Mouse (Mus musculus): Measurements from ENCODE around the gene Mepce. TPM values are rescaled to one million over a fixed set of nuclear protein-coding genes. Genes with fewer than 3 reads are reported as not detected.

The Mepce gene
- total and polyA plus RNA-seq, 3 experiments = 58.7 to 74.2 TPM; not detected in 1

DNA sequence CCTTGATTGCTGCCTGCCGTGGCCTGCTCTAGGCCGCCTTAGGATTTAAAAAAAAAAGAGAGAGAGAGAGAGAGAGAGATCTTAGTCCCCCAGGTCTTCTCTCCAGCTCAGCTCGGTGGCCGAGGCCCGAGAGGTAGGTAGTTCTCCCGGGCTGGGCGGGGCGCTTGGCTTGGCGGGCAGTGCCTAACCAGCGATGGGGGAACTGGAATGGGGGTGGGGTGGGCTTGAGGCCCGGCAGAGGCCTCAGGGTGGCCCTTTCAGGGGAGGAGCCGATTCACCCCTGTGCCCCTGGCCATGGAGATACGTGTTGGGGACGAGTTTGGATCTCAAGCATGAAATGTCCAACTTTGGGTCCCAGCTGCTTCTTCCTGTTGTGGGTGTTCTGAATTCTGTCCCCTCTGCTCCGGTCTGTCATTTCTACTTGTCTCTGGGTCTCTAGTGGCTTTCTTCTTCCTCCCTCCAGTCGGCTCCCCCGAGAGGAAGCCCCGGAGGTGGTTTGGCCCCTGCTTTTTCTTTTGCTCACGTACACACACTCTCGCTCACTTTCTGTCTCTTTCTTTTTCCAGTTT, 41.1 kb downstream of the Mepce start (continued):
- no peak for TF ChIP-seq ZC3H11A (IDR thresholded peaks at IDR 0.05; ENCODE audit: low read depth, low read length)
- no peak for TF ChIP-seq RCOR1 (IDR thresholded peaks at IDR 0.05; ENCODE audit: low read depth, low read length)
- TF ChIP-seq POLR2A (IDR thresholded peaks at IDR 0.05; ENCODE audit: control insufficient read depth in 1 of 2, insufficient read depth in 1 of 2, low read depth in 1 of 2, low read length in 2 of 2, poor library complexity in 1 of 2) = peak in 1 of 2 experiments; percentile 24; a peak in 1 of 4 replicates

DNA sequence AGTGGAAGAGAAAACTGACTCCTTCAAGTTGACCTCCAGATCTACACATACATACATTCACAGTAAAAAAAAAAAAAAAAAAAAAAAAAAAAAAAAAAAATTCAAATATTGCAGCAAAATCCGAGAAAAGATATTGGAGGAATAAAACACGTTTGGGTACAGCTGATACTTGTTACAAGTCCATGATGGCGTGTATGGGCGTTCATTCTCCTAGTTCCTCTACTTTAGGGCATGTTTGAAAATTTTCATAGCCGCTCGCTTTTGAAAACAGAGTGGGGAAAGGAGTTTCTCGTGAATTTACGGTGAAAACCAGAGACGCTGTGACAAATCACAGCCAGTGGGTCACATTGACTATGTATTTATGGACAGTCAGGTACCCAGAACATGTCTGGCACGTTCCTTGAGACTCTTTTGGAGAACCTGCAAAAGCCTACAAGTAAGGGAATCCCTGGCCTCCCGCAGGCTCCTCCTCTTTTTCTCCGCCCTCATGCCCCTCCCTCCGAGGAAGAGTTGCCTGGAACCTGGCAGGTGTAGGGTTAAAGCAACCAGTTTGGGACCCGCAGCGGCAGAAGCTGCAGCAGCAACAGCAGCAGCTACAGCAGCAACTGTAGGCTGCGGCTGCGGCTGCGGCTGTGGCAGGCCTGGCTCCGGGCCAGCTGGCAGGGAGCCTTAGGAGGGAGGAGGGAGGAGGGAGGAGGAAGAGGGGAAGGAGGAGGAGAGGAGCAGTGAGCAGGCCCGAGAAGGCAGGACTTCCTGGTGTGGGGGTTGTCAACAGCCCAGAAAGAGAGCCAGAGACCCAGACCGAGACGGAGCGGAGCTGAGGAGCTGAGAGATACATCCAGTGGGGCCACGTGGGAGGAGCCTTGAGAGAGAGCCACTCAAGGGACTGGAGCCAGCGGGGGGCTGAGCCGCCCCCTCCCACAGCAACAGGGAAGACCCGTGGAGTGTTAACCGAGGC, 42.0 kb downstream of the Mepce start, which contains the start of gene Tsc22d4:
TSS of gene Tsc22d4 (plus strand) at position 517 of the 958 bp plus-strand sequence.
- peaks cover 3 to 23% of the 10 kb centered on the region in 2 experiments; a peak in 3 of 4 replicates for H3K4me1 ChIP-seq (ENCODE audit: control insufficient read depth in 1 of 2, insufficient read depth in 2 of 2, low read length in 2 of 2)
- TF ChIP-seq NELFE (IDR thresholded peaks at IDR 0.05; ENCODE audit: low read depth, low read length) (peak; percentile 82), TCF12 (IDR thresholded peaks at IDR 0.05; ENCODE audit: low read depth, low read length) (peak; percentile 69), RAD21 (IDR thresholded peaks at IDR 0.05; ENCODE audit: low read depth, low read length) (no peak), SMC3 (IDR thresholded peaks at IDR 0.05; ENCODE audit: low read depth, low read length) (no peak), ZC3H11A (IDR thresholded peaks at IDR 0.05; ENCODE audit: low read depth, low read length) (no peak), EP300 (IDR thresholded peaks at IDR 0.05; ENCODE audit: low read depth in 1 of 2, low read length in 2 of 2) (peak; percentile 41 to 82), MXI1 (IDR thresholded peaks at IDR 0.05; ENCODE audit: low read depth, low read length) (peak; percentile 94), CHD2 (IDR thresholded peaks at IDR 0.05; ENCODE audit: low read length) (no peak), GABPA (IDR thresholded peaks at IDR 0.05; ENCODE audit: low read depth, low read length) (no peak), POLR2A (IDR thresholded peaks at IDR 0.05; ENCODE audit: control insufficient read depth in 1 of 2, insufficient read depth in 1 of 2, low read depth in 1 of 2, low read length in 2 of 2, poor library complexity in 1 of 2) (peak; percentile 49 to 87; a peak in 3 of 4 replicates), CTCF (IDR thresholded peaks at IDR 0.05 in 2 of 3, conservative IDR thresholded peaks at IDR 0.05 in 1 of 3; ENCODE audit: control insufficient read depth in 1 of 3, insufficient read depth in 1 of 3, low read depth in 2 of 3, low read length in 3 of 3, poor library complexity in 1 of 3, severe bottlenecking in 1 of 3) (no peak), MAX (IDR thresholded peaks at IDR 0.05; ENCODE audit: low read length) (peak; percentile 89; the same call in 1 of the 2 replicates), RCOR1 (IDR thresholded peaks at IDR 0.05; ENCODE audit: low read depth, low read length) (peak; percentile 40; the same call in 1 of the 2 replicates), NRF1 (IDR thresholded peaks at IDR 0.05; ENCODE audit: insufficient read depth, low read depth, low read length, poor library complexity, severe bottlenecking) (peak; percentile 62), USF2 (IDR thresholded peaks at IDR 0.05; ENCODE audit: borderline replicate concordance in 1 of 2, insufficient read depth in 1 of 2, low read depth in 1 of 2, low read length in 2 of 2) (no peak), MYB (IDR thresholded peaks at IDR 0.05; ENCODE audit: low read depth, low read length) (no peak), USF1 (IDR thresholded peaks at IDR 0.05; ENCODE audit: low read depth, low read length) (peak; percentile 84), MAZ (IDR thresholded peaks at IDR 0.05; ENCODE audit: low read depth, low read length) (peak; percentile 100), ZKSCAN1 (IDR thresholded peaks at IDR 0.05; ENCODE audit: low read depth, low read length) (no peak), JUND (IDR thresholded peaks at IDR 0.05; ENCODE audit: low read depth, low read length) (no peak), TBP (IDR thresholded peaks at IDR 0.05; ENCODE audit: low read depth, low read length) (peak; percentile 3; the same call in 1 of the 2 replicates), MEF2A (IDR thresholded peaks at IDR 0.05; ENCODE audit: extremely low read depth, insufficient replicate concordance, low read depth, low read length, poor library complexity, severe bottlenecking) (0 out of 2 replicates have a peak, but pooled peaks have one; percentile 11), CHD1 (IDR thresholded peaks at IDR 0.05; ENCODE audit: low read depth, low read length) (no peak), ZMIZ1 (IDR thresholded peaks at IDR 0.05; ENCODE audit: low read depth, low read length) (peak; percentile 82), KAT2A (conservative IDR thresholded peaks at IDR 0.05; ENCODE audit: low read depth, low read length) (no peak; the same call in 1 of the 2 replicates), UBTF (IDR thresholded peaks at IDR 0.05; ENCODE audit: borderline replicate concordance, insufficient read depth, low read depth, low read length) (no peak), HCFC1 (IDR thresholded peaks at IDR 0.05; ENCODE audit: low read depth, low read length) (peak; percentile 71), ELF1 (IDR thresholded peaks at IDR 0.05; ENCODE audit: low read depth, low read length) (peak; percentile 95), GATA1 (IDR thresholded peaks at IDR 0.05; ENCODE audit: low read depth, low read length) (no peak), BHLHE40 (IDR thresholded peaks at IDR 0.05; ENCODE audit: borderline replicate concordance, low read depth, low read length) (peak; percentile 28; the same call in 1 of the 2 replicates)

More for the DNA sequence above, 42.0 kb downstream of the Mepce start, which contains the start of gene Tsc22d4:
- peak; percentile 98 for DNase-seq (ENCODE audit: low read depth, low spot score)
- H3K36me3 ChIP-seq (ENCODE audit: control insufficient read depth in 1 of 2, insufficient read depth in 2 of 2, low read length in 2 of 2) = peaks cover 0 to 19% of the 10 kb centered on the region in 2 experiments; a peak in 2 of 4 replicates
- H3K79me2 ChIP-seq (ENCODE audit: control insufficient read depth, insufficient read depth, low read length, poor library complexity) = peaks cover 33% of the 10 kb centered on the region
- peak within 1 kb of the TSS; percentile 96 for H3K9ac ChIP-seq (ENCODE audit: control insufficient read depth, low read depth, low read length, poor library complexity, severe bottlenecking)
- no peaks in the 10 kb centered on the region for H3K9me3 ChIP-seq (replicated peaks; ENCODE audit: insufficient read depth, low read length)
- peak within 1 kb of the TSS; percentile 99 for H3K27ac ChIP-seq (ENCODE audit: control insufficient read depth, low read depth, low read length)
- peak within 1 kb of the TSS; percentile 60 to 93 for H3K4me3 ChIP-seq (ENCODE audit: control insufficient read depth in 1 of 2, insufficient read depth in 1 of 2, low read depth in 2 of 2, low read length in 2 of 2)
- H3K27me3 ChIP-seq (ENCODE audit: control insufficient read depth in 1 of 2, insufficient read depth in 2 of 2, low read length in 2 of 2) = no peaks in the 10 kb centered on the region

All from MEL (cell line).